Mouse (Mus musculus) cerebellum, adult 2 months (tissue): Measurements from ENCODE around the gene Rab12.

Source experiments
- CTCF ChIP-seq: fragments of 200-500 bp; IDR thresholded peaks from 2 replicates; pipeline ENCODE4 v1.5.1; 2011; ENCODE audit warnings: low read depth, mild to moderate bottlenecking, control low read depth, low read length, moderate library complexity, borderline replicate concordance; ENCODE audit not compliant: insufficient read depth
- POLR2A ChIP-seq: fragments of 200-500 bp; IDR thresholded peaks from 2 replicates; pipeline ENCODE4 v1.6.1; 2011; ENCODE audit warnings: low read length, control low read depth, borderline replicate concordance; ENCODE audit not compliant: insufficient read depth

DNA sequence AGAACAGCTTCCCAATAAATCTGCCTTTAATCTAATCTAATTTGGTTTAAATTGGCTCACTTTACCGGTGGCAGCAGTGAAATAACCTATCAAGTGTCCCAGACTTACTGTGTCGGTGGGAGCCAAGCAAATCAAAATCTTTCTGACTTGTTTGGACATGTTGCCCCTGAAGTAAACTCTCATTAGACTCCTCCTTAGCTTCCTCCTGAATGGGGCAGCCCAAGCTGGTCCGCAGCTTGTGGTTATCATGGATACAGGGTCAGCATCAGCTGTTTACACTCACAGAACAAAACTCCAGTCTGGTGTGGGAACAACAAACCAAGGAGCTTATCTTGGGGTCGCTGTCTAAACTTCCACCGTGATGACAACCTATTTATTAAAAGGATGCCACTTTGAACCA is 47.8 kb downstream of the Rab12 start:
- TF ChIP-seq POLR2A (no peak), CTCF (no peak)
